Mouse (Mus musculus) kidney, embryonic 15.5 days (tissue): ENCODE results near the gene 5430419D17Rik. TPM values are rescaled to one million over a fixed set of nuclear protein-coding genes. Genes with fewer than 3 reads are reported as not detected.

Experiments used
- ATAC-seq: fragments of 200-750 bp; cut with Nextera tagmentation; replicated peaks from 2 replicates; pipeline ENCODE4 v1.8.0; 2017; ENCODE audit warnings: moderate TSS enrichment; ENCODE audit not compliant: low FRiP score
- H3K27ac ChIP-seq: fragments of 300-500 bp; sonication (generic); 2 replicates; pipeline ENCODE4 v1.5.1; 2015; ENCODE audit warnings: mild to moderate bottlenecking, inconsistent platforms
- H3K27me3 ChIP-seq: fragments of 300-500 bp; sonication (generic); 2 replicates; pipeline ENCODE4 v1.6.1; 2015; ENCODE audit warnings: inconsistent platforms
- H3K36me3 ChIP-seq: fragments of 300-500 bp; sonication (generic); 2 replicates; pipeline ENCODE4 v1.6.1; 2015; ENCODE audit warnings: inconsistent platforms
- H3K4me1 ChIP-seq: fragments of 300-500 bp; sonication (generic); 2 replicates; pipeline ENCODE4 v1.6.1; 2015; ENCODE audit warnings: inconsistent platforms
- H3K4me2 ChIP-seq: fragments of 300-500 bp; sonication (generic); 2 replicates; pipeline ENCODE4 v1.6.1; 2015; ENCODE audit warnings: moderate library complexity, mild to moderate bottlenecking, inconsistent platforms
- H3K4me3 ChIP-seq: fragments of 300-500 bp; sonication (generic); replicated peaks from 2 replicates; pipeline ENCODE4 v1.5.1; 2015; ENCODE audit warnings: mild to moderate bottlenecking, inconsistent platforms
- H3K9ac ChIP-seq: fragments of 300-500 bp; sonication (generic); 2 replicates; pipeline ENCODE4 v1.6.1; 2015; ENCODE audit warnings: mild to moderate bottlenecking, inconsistent platforms
- H3K9me3 ChIP-seq: fragments of 300-500 bp; sonication (generic); replicated peaks from 2 replicates; pipeline ENCODE4 v1.6.1; 2016; ENCODE audit warnings: inconsistent platforms
- WGBS: fragments of 180-500 bp; shearing (Covaris S2); methylation state at CpG from one replicate; pipeline ENCODE4 v1.1.7; 2015; ENCODE audit warnings: mixed read lengths; 5-methylcytosine and 5-hydroxymethylcytosine counted together
- polyA plus RNA-seq: library from polyadenylated mRNA; unstranded; fragments of >200 nt; fragmentation: Nextera tagmentation; extraction: Ambion mirVana; gene quantifications from 2 replicates; pipeline ENCODE4 v1.2.1, GENCODE M21; 2015

The 5430419D17Rik gene
- polyA plus RNA-seq, 1 experiment from 2014 or later = not detected

DNA sequence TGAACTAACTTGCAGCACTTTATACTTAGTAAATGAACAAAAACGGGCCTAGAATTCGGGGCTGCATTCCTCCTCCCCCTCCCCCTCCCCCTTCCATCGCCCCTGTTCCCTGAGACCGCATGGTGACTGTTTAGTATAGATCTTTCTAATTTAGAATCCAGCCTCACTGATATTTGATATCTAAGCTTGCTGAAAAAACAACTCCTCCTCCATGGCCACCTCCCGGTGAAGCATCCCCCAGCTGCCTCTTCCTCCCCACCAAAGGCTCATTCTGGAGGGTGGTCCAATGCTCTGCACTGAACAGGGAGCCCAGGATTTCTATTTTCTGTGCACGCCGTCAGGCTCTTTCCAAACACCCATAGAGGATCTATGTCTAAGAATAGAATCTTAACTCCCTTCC, 144.1 kb downstream of the 5430419D17Rik start:
- H3K9me3 ChIP-seq = no peaks in the 10 kb centered on the region
- H3K4me2 ChIP-seq = no peak overlapping the region
- no peaks in the 10 kb centered on the region for H3K36me3 ChIP-seq
- H3K4me3 ChIP-seq = no peak overlapping the region
- WGBS = 50% methylated on average over 5 of the region's 7 CpGs
- ATAC-seq = 0 out of 2 replicates have a peak, but pooled peaks have one; percentile 15
- H3K27me3 ChIP-seq = no peaks in the 10 kb centered on the region
- H3K27ac ChIP-seq = no peak overlapping the region
- no peak overlapping the region for H3K9ac ChIP-seq
- no peaks in the 10 kb centered on the region for H3K4me1 ChIP-seq

DNA sequence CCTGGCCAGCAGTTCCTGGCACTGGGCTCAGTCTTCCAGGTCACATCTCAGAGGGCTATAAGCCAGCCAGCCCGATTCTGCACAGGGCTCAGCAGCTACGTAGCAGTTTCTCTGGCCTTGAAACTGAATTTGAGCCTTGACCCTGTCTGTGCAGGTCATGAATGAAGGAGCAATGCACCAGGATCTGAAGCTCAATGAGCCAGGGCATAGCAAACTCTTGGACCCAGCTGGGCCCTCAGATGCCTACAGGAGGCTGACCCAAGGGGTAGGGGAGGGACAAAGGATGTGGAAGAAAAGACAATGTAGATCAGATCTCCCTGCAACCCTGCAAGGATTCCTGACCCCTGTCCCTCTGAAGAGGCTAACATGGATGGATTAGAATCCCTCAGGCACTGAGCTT, 148.0 kb downstream of the 5430419D17Rik start, which contains the start of gene Cuzd1:
Gene Cuzd1 (minus strand): TSS at position 101 of the 400 bp plus-strand sequence.
- H3K36me3 ChIP-seq = no peaks in the 10 kb centered on the region
- H3K4me1 ChIP-seq = no peaks in the 10 kb centered on the region
- H3K4me2 ChIP-seq = no peak within 1 kb of the TSS
- no peak within 1 kb of the TSS for H3K27ac ChIP-seq
- ATAC-seq = no peak
- 73% methylated on average over 2 of the region's 2 CpGs for WGBS
- H3K4me3 ChIP-seq = no peak within 1 kb of the TSS
- no peaks in the 10 kb centered on the region for H3K9me3 ChIP-seq
- H3K9ac ChIP-seq = no peak within 1 kb of the TSS
- H3K27me3 ChIP-seq = no peaks in the 10 kb centered on the region

DNA sequence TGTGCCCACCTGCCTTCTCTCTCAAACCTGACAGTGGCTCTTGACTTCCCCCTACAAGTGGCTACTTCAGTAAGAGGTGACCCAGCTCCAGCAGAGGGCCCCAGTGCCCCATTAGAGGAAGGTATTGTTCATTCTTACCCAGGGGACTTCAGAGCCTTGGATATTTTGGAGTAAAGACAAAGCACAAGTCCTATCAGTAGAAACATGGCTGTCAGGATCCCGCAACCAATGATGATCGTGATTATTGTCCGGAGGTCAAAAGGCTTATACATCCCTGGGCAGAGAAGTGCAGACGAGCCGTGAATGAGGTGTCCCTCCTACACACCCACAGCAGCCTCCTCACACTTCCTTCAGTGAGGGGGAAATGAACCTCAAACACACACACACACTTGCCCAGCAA, 152.9 kb downstream of the 5430419D17Rik start:
- no peak for ATAC-seq
- Histone ChIP-seq H3K9me3 (no peaks in the 10 kb centered on the region), H3K4me2 (no peak overlapping the region), H3K27ac (no peak overlapping the region), H3K36me3 (no peaks in the 10 kb centered on the region), H3K4me1 (no peaks in the 10 kb centered on the region), H3K27me3 (no peaks in the 10 kb centered on the region), H3K9ac (no peak overlapping the region), H3K4me3 (no peak overlapping the region)
- 78% methylated on average over 5 of the region's 5 CpGs for WGBS

DNA sequence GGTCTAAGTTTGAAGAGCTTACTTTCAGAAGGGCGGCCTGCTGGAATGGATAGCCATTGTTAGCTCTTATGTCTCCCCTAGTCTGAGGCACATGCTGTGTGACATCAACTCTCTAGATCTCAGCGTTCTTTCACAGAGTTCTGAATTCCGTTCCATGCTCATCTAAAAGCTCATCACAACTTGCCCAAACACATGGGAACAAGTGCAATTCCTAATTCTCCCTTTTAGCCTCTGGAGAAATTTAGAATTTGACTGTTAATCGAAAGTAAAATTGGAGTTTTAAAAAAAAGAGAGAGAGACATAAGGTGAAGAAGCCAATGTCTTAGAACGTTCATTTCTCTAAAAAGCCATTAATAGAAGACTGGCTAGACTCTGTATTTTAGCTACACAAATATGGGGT, 155.2 kb downstream of the 5430419D17Rik start, which contains the start of gene Fam24b:
Gene Fam24b (minus strand): TSS at position 101 of the 400 bp plus-strand sequence.
- no peaks in the 10 kb centered on the region for H3K27me3 ChIP-seq
- no peak within 1 kb of the TSS for H3K9ac ChIP-seq
- H3K4me1 ChIP-seq = no peaks in the 10 kb centered on the region
- WGBS = 92% methylated on average over 5 of the region's 5 CpGs
- no peaks in the 10 kb centered on the region for H3K9me3 ChIP-seq
- ATAC-seq = no peak
- no peak within 1 kb of the TSS for H3K4me3 ChIP-seq
- H3K4me2 ChIP-seq = no peak within 1 kb of the TSS
- H3K27ac ChIP-seq = no peak within 1 kb of the TSS
- no peaks in the 10 kb centered on the region for H3K36me3 ChIP-seq

DNA sequence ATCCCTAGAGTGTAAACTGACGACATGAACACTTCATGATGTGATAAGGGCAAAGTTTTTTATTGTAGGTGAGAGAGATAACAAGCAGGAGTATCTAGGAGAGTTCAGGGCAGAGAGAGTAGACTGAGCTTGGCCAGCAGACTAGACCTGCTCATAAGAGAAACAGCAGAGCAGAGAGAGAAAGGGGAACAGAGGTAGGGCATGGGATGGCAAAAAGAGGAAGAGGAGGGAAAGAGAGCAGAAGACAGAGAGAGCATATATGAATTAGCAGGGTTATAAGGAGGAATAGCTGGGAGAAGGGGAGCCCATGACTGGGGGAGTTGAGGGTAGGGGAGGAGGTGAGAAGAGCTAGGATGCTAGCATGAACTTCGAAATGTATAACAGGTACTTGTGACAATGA, 157.5 kb downstream of the 5430419D17Rik start:
- Histone ChIP-seq H3K27me3 (no peaks in the 10 kb centered on the region), H3K4me1 (no peaks in the 10 kb centered on the region), H3K4me2 (no peak overlapping the region), H3K9me3 (no peaks in the 10 kb centered on the region), H3K36me3 (no peaks in the 10 kb centered on the region), H3K27ac (no peak overlapping the region), H3K9ac (no peak overlapping the region), H3K4me3 (no peak overlapping the region)
- no peak for ATAC-seq
- 73% methylated on average over 2 of the region's 2 CpGs for WGBS

DNA sequence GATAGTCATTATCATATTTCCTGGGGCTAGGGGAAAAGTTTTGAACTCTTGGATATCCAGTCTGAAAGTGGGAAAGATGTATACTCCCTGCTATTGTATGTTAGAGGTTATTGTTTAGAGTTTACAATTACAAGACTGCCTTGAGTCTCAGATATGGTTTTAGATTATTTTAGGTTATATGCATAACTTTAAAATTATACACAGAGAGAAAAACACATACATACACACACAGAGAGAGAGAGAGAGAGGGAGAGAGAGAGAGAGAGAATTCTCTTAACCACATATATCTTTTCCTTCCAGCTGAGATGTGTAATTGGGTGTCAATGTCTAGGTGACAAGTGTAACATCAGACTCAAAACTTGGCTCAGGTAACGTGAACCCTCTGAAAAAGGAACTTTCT, 159.4 kb downstream of the 5430419D17Rik start, which contains the start of gene Fam24a:
Gene Fam24a (plus strand): TSS at position 301 of the 400 bp plus-strand sequence.
- WGBS = 43% methylated on average over 1 of the region's 1 CpGs
- no peaks in the 10 kb centered on the region for H3K9me3 ChIP-seq
- H3K9ac ChIP-seq = no peak within 1 kb of the TSS
- H3K4me2 ChIP-seq = no peak within 1 kb of the TSS
- H3K27me3 ChIP-seq = no peaks in the 10 kb centered on the region
- no peak within 1 kb of the TSS for H3K4me3 ChIP-seq
- no peak for ATAC-seq
- H3K4me1 ChIP-seq = no peaks in the 10 kb centered on the region
- H3K36me3 ChIP-seq = 0 out of 2 replicates have a peak, but pooled peaks cover 4% of the 10 kb centered on the region
- no peak within 1 kb of the TSS for H3K27ac ChIP-seq

DNA sequence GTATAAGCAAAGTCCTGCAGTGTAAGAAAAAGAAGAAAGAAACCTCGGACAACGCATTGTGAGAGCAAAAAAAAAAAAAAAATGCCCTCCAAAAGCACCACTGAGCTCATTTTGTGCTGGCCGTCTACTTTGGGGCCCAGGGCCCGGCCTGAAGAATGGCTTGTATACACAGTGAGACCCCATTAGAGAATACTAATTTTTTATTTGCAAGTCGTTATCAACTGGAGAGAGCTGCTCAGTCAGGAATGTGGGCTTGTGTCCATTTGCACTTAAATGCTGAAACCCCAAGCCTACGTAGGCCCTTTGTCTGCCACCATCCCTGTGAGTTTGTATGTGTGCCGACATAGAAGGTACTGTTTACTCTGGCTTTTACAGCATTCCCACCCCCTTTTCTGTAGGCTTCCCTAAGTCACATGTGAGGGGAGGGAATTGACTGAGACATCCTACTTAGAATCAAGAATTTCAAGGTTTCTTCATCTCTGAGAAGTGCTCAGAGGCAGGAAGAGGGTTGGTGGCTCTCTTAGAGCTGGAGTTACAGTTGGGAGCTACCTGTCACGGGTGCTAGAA, 163.4 kb downstream of the 5430419D17Rik start:
- ATAC-seq = no peak
- peaks cover 38% of the 10 kb centered on the region for H3K36me3 ChIP-seq
- H3K4me2 ChIP-seq = no peak overlapping the region
- no peaks in the 10 kb centered on the region for H3K9me3 ChIP-seq
- H3K27me3 ChIP-seq = no peaks in the 10 kb centered on the region
- H3K4me3 ChIP-seq = no peak overlapping the region
- no peaks in the 10 kb centered on the region for H3K4me1 ChIP-seq
- H3K9ac ChIP-seq = no peak overlapping the region
- H3K27ac ChIP-seq = no peak overlapping the region
- 65% methylated on average over 8 of the region's 8 CpGs for whole genome bisulfite sequencing

DNA sequence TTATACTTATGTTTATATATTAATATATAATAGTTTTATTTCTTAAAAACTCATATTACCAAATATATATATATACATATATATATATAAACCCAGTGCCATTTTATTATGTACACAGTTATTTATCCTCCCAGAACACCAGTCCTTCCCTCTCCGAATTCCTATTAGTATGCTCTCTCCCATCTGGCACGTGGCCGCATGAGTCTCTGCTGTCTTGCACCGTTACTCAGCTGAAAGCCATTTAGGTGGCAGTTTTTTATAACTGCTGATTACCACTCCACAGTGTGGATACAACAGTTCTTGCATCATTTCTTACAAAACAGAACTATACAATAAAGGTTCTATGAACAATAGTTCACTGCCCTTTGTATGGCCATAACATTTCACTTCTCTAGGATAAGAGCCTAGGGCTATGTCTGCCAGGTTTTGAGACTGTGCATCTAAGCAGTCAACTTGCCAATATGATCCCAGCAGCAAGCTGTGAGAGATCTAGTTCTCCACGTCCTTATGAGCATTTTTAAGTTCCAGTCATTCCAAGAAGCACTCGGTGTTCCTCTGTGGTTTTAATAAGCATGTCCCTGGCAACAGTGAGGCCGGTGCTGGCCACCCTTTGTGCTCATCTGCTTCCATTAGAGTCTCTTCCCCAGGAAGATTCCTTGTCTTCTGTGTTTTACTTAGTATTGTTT, 171.8 kb downstream of the 5430419D17Rik start:
- 87% methylated on average over 7 of the region's 7 CpGs for WGBS
- Histone ChIP-seq H3K9me3 (no peaks in the 10 kb centered on the region), H3K4me2 (no peak overlapping the region), H3K4me3 (no peak overlapping the region), H3K27me3 (no peaks in the 10 kb centered on the region), H3K4me1 (no peaks in the 10 kb centered on the region), H3K9ac (no peak overlapping the region), H3K36me3 (peaks cover 76% of the 10 kb centered on the region), H3K27ac (no peak overlapping the region)
- no peak for ATAC-seq

Other genes with a start within 250 kb of the 5430419D17Rik start
- 13.4 and 14.3 TPM in 2 replicates for gene Htra1, start 238.3 kb upstream of the 5430419D17Rik start, polyA plus RNA-seq
- gene Dmbt1, start 142.3 kb upstream of the 5430419D17Rik start, polyA plus RNA-seq = 0.17 and 0.22 TPM in 2 replicates
- gene 4933402N03Rik, start 28.1 kb upstream of the 5430419D17Rik start, polyA plus RNA-seq = not detected in 2 replicates
- gene Cuzd1, start 147.9 kb downstream of the 5430419D17Rik start, polyA plus RNA-seq = not detected in 2 replicates
- not detected in 2 replicates for gene Fam24b, start 155.1 kb downstream of the 5430419D17Rik start, polyA plus RNA-seq
- gene Fam24a, start 159.5 kb downstream of the 5430419D17Rik start, polyA plus RNA-seq = 0.24 TPM in 1 of 2 replicates, not detected in the other
- gene 2310057M21Rik, start 188.4 kb downstream of the 5430419D17Rik start, polyA plus RNA-seq = 22.1 and 22.7 TPM in 2 replicates
- 62.6 and 63.0 TPM in 2 replicates for gene Pstk, start 196.7 kb downstream of the 5430419D17Rik start, polyA plus RNA-seq
- 14.9 and 16.4 TPM in 2 replicates for gene Ikzf5, start 236.1 kb downstream of the 5430419D17Rik start, polyA plus RNA-seq
- 99.4 and 101 TPM in 2 replicates for gene Acadsb, start 236.2 kb downstream of the 5430419D17Rik start, polyA plus RNA-seq